Mouse (Mus musculus): Measurements from ENCODE around the gene Tmem11. TPM values are rescaled to one million over a fixed set of nuclear protein-coding genes. Genes with fewer than 3 reads are reported as not detected.
"Not testable (repeated sequence)": the region's sequence is repeated elsewhere in the genome, so short reads cannot be mapped to it uniquely, and the experiment has no call there.

The Tmem11 gene
- polyA plus RNA-seq, 1 experiment from 2014 or later = 23.4 TPM

DNA sequence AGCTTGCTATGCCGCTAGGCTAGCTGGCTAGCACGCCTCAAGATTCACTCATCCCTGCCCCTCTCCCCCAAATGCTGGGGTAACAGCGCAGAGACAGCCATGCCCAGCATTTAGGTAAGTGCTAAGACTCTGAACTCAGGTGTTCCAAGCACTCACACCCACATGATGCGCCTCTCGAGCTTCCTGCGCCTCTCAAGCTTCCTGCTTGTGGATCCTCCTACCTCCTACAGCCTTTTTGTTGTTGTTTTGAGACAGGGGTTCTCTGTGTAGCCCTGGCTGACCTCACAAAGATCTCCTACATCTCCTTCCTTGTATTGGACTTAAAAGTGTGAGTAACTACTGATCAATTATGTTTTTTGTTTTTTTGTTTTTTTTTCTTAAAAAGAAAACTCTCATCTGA, 6.0 kb downstream of the Tmem11 start:
- 75% methylated on average over 6 of the region's 6 CpGs for WGBS (ENCODE audit: insufficient replicate concordance)
- H3K9me3 ChIP-seq (replicated peaks; ENCODE audit: control insufficient read depth, low read length) = no peaks in the 10 kb centered on the region
- ATAC-seq (ENCODE audit: low read depth) = no peak
- H3K4me2 ChIP-seq (ENCODE audit: low read depth, low read length) = no peak overlapping the region
- no peaks in the 10 kb centered on the region for H3K36me3 ChIP-seq (ENCODE audit: control insufficient read depth, insufficient read depth)
- no peak overlapping the region for H3K9ac ChIP-seq (ENCODE audit: low read depth, low read length)
- no peak overlapping the region for H3K4me3 ChIP-seq (ENCODE audit: low read depth, low read length)
- H3K4me1 ChIP-seq (ENCODE audit: control insufficient read depth, low read depth, low read length) = peaks cover 39% of the 10 kb centered on the region
- H3K27me3 ChIP-seq (ENCODE audit: control insufficient read depth, insufficient read depth, low read depth, low read length) = no peaks in the 10 kb centered on the region
- no peak overlapping the region for H3K27ac ChIP-seq (ENCODE audit: low read length)

DNA sequence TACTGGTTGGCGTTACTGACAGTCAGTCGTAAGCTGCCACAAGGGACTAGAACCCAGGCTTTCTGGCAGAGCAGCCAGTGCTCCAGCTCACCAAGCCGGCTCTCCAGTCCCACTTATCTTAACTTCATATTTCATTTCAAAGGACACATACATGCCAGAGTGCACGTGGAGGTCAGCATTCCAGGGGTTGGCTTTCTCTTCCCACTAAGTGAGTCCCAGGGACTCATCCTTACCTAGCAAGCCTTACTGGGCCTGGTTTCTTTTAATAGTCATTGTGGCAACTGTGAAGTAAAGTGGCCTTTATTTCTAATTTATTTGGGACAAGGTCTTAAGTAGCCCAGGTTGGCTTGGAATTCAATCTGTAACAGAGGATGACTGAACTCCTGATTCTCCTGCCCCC, 7.7 kb downstream of the Tmem11 start:
- no peak for ATAC-seq (ENCODE audit: low read depth)
- no peak overlapping the region for H3K4me3 ChIP-seq (ENCODE audit: low read depth, low read length)
- no peaks in the 10 kb centered on the region for H3K27me3 ChIP-seq (ENCODE audit: control insufficient read depth, insufficient read depth, low read depth, low read length)
- no peaks in the 10 kb centered on the region for H3K9me3 ChIP-seq (replicated peaks; ENCODE audit: control insufficient read depth, low read length)
- 79% methylated on average over 4 of the region's 4 CpGs for WGBS (ENCODE audit: insufficient replicate concordance)
- no peak overlapping the region for H3K4me2 ChIP-seq (ENCODE audit: low read depth, low read length)
- no peak overlapping the region for H3K9ac ChIP-seq (ENCODE audit: low read depth, low read length)
- H3K4me1 ChIP-seq (ENCODE audit: control insufficient read depth, low read depth, low read length) = peaks cover 28% of the 10 kb centered on the region
- H3K27ac ChIP-seq (ENCODE audit: low read length) = no peak overlapping the region
- H3K36me3 ChIP-seq (ENCODE audit: control insufficient read depth, insufficient read depth) = no peaks in the 10 kb centered on the region

DNA sequence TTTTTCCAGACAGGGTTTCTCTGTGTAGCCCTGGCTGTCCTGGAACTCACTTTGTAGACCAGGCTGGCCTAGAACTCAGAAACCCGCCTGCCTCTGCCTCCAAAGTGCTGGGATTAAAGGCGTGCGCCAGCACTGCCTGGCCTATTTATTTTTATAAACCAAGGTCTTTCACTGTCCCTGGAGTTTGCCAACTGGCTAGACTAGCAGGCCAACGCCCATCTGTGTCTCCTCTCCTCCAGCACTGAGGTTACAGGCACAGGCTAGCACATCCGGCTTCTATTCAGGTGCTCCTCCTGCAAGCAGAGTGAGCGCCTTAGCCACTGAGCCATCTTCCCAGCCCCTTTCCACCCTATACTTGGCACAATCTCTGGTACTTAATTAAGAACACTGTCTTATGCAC, 9.6 kb downstream of the Tmem11 start:
- H3K4me3 ChIP-seq (ENCODE audit: low read depth, low read length); H3K27ac ChIP-seq (ENCODE audit: low read length); ATAC-seq (ENCODE audit: low read depth); H3K36me3 ChIP-seq (ENCODE audit: control insufficient read depth, insufficient read depth); H3K9me3 ChIP-seq (replicated peaks; ENCODE audit: control insufficient read depth, low read length); H3K4me2 ChIP-seq (ENCODE audit: low read depth, low read length); H3K27me3 ChIP-seq (ENCODE audit: control insufficient read depth, insufficient read depth, low read depth, low read length); H3K9ac ChIP-seq (ENCODE audit: low read depth, low read length): not testable (repeated sequence)
- peaks cover 13% of the 10 kb centered on the region for H3K4me1 ChIP-seq (ENCODE audit: control insufficient read depth, low read depth, low read length)
- 72% methylated on average over 6 of the region's 6 CpGs for WGBS (ENCODE audit: insufficient replicate concordance)

DNA sequence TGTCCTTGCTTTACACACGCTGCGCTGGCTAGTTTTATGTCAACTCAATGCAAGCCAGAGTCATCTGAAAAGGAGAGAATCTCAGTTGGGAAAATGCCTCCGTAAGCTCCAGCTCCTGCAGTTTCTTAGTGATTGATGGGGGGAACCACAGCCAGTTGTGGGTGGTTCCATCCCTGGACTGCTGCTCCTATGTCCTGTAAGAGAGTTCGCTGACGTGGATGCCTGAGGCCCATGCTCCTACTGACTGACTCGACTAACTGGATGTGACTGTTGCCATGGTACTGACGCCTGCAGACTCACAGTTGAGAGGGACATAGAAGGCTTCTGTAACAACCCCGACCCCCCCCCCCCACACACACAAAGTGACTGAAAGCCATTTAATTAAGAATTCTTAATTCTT, 11.2 kb downstream of the Tmem11 start:
- 70% methylated on average over 8 of the region's 8 CpGs for WGBS (ENCODE audit: insufficient replicate concordance)
- Histone ChIP-seq H3K36me3 (ENCODE audit: control insufficient read depth, insufficient read depth) (peaks cover 22% of the 10 kb centered on the region), H3K27me3 (ENCODE audit: control insufficient read depth, insufficient read depth, low read depth, low read length) (no peaks in the 10 kb centered on the region), H3K4me3 (ENCODE audit: low read depth, low read length) (no peak overlapping the region), H3K27ac (ENCODE audit: low read length) (no peak overlapping the region), H3K9ac (ENCODE audit: low read depth, low read length) (no peak overlapping the region), H3K4me1 (ENCODE audit: control insufficient read depth, low read depth, low read length) (peaks cover 3% of the 10 kb centered on the region), H3K9me3 (replicated peaks; ENCODE audit: control insufficient read depth, low read length) (no peaks in the 10 kb centered on the region), H3K4me2 (ENCODE audit: low read depth, low read length) (no peak overlapping the region)
- no peak for ATAC-seq (ENCODE audit: low read depth)

DNA sequence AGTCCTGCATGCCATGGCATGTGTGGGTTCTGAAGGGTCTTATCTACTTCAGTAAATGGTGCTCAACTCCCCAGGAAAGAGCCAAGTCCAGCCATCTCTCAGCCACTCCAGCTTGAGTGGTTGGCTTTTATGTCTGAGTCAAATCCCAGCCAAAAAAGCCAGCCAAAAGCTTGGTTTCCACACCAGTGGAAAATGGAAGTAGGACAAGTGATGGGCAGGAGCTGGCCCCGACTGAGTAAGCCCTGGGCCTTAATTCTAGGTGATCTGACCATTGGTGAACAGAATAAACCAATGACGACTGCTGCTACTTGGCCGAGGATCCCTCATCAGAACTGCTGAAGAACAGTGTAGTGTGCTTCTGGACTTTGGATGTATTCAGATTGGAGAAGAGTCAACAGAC, 11.6 kb downstream of the Tmem11 start:
- Histone ChIP-seq H3K4me2 (ENCODE audit: low read depth, low read length) (no peak overlapping the region), H3K4me3 (ENCODE audit: low read depth, low read length) (no peak overlapping the region), H3K4me1 (ENCODE audit: control insufficient read depth, low read depth, low read length) (peaks cover 3% of the 10 kb centered on the region), H3K27ac (ENCODE audit: low read length) (no peak overlapping the region), H3K9ac (ENCODE audit: low read depth, low read length) (no peak overlapping the region), H3K36me3 (ENCODE audit: control insufficient read depth, insufficient read depth) (peaks cover 25% of the 10 kb centered on the region), H3K27me3 (ENCODE audit: control insufficient read depth, insufficient read depth, low read depth, low read length) (no peaks in the 10 kb centered on the region), H3K9me3 (replicated peaks; ENCODE audit: control insufficient read depth, low read length) (no peaks in the 10 kb centered on the region)
- WGBS (ENCODE audit: insufficient replicate concordance) = 74% methylated on average over 3 of the region's 3 CpGs
- ATAC-seq (ENCODE audit: low read depth) = no peak

DNA sequence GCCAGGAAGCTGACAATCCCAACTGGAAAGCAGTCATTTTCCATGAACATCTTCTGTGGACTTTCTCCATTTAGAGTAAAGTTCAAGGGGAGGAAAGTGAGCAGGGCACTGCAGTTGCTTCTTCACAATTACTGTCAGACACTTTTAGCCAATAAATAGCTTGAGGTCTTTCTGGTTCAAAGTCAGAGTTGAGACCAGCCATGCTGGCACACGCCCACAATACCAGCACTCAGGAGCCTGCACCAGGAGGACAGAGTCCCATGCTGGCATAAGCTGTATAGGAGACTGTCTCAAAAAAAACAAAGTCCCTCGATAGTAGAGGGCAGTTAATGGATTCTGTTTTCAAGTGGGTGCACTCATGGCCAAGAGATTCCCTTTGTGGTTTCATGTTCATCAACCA, 13.1 kb downstream of the Tmem11 start:
- H3K4me3 ChIP-seq (ENCODE audit: low read depth, low read length) = no peak overlapping the region
- 58% methylated on average over 2 of the region's 2 CpGs for WGBS (ENCODE audit: insufficient replicate concordance)
- ATAC-seq (ENCODE audit: low read depth) = no peak

DNA sequence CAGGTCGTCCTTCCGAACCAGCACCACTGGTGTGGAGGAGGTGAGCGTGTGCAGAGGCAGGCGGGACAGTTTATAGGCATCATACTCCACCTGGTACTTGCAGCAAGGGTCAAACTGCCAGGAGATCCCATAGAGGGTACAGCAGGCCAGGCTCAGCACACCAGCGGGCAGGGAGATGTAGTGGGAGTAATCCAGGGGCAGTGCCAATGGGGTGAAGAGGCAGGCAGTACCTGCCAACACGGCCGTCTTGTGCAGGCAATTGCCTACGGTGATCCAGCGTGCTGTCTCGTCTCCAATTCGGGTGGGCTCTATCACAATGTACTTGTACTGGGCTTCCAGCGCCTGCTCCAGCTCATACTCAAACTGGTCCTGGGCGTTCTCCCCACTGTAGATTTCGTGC, 14.2 kb downstream of the Tmem11 start:
- no peaks in the 10 kb centered on the region for H3K27me3 ChIP-seq (ENCODE audit: control insufficient read depth, insufficient read depth, low read depth, low read length)
- H3K4me1 ChIP-seq (ENCODE audit: control insufficient read depth, low read depth, low read length) = peaks cover 3% of the 10 kb centered on the region
- no peak overlapping the region for H3K4me3 ChIP-seq (ENCODE audit: low read depth, low read length)
- H3K36me3 ChIP-seq (ENCODE audit: control insufficient read depth, insufficient read depth) = peaks cover 27% of the 10 kb centered on the region
- ATAC-seq (ENCODE audit: low read depth) = no peak
- WGBS (ENCODE audit: insufficient replicate concordance) = 88% methylated on average over 14 of the region's 14 CpGs
- no peak overlapping the region for H3K27ac ChIP-seq (ENCODE audit: low read length)
- no peak overlapping the region for H3K9ac ChIP-seq (ENCODE audit: low read depth, low read length)
- H3K4me2 ChIP-seq (ENCODE audit: low read depth, low read length) = no peak overlapping the region
- H3K9me3 ChIP-seq (replicated peaks; ENCODE audit: control insufficient read depth, low read length) = no peaks in the 10 kb centered on the region

More for the DNA sequence above, 13.1 kb downstream of the Tmem11 start:
- Histone ChIP-seq H3K4me2 (ENCODE audit: low read depth, low read length) (no peak overlapping the region), H3K9me3 (replicated peaks; ENCODE audit: control insufficient read depth, low read length) (no peaks in the 10 kb centered on the region), H3K36me3 (ENCODE audit: control insufficient read depth, insufficient read depth) (peaks cover 27% of the 10 kb centered on the region), H3K9ac (ENCODE audit: low read depth, low read length) (no peak overlapping the region), H3K27ac (ENCODE audit: low read length) (no peak overlapping the region), H3K27me3 (ENCODE audit: control insufficient read depth, insufficient read depth, low read depth, low read length) (no peaks in the 10 kb centered on the region), H3K4me1 (ENCODE audit: control insufficient read depth, low read depth, low read length) (peaks cover 3% of the 10 kb centered on the region)

DNA sequence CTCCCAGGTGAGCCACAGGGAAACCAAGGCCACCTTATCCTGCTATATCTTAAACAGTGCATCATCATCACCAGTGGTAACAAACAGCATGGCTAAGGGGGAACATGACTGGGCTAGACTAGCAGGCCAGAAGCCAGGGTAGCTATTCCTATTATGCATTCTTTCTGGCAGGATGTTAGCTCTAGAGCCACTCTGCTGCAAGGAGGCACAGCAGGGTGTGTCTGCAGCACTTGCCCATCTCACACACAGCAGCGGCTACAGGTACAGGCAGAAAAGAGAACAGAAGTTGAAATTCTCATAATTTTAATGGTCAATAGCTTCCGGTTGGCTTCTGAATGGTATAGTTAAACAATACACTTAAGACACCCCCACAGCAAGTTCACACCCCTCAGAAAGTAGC, 14.9 kb downstream of the Tmem11 start:
- Histone ChIP-seq H3K36me3 (ENCODE audit: control insufficient read depth, insufficient read depth) (peaks cover 27% of the 10 kb centered on the region), H3K4me1 (ENCODE audit: control insufficient read depth, low read depth, low read length) (peaks cover 3% of the 10 kb centered on the region), H3K27me3 (ENCODE audit: control insufficient read depth, insufficient read depth, low read depth, low read length) (no peaks in the 10 kb centered on the region), H3K27ac (ENCODE audit: low read length) (no peak overlapping the region), H3K4me3 (ENCODE audit: low read depth, low read length) (no peak overlapping the region), H3K9me3 (replicated peaks; ENCODE audit: control insufficient read depth, low read length) (no peaks in the 10 kb centered on the region), H3K4me2 (ENCODE audit: low read depth, low read length) (no peak overlapping the region), H3K9ac (ENCODE audit: low read depth, low read length) (no peak overlapping the region)
- whole genome bisulfite sequencing (ENCODE audit: insufficient replicate concordance) = 85% methylated on average over 2 of the region's 2 CpGs
- ATAC-seq (ENCODE audit: low read depth) = no peak

DNA sequence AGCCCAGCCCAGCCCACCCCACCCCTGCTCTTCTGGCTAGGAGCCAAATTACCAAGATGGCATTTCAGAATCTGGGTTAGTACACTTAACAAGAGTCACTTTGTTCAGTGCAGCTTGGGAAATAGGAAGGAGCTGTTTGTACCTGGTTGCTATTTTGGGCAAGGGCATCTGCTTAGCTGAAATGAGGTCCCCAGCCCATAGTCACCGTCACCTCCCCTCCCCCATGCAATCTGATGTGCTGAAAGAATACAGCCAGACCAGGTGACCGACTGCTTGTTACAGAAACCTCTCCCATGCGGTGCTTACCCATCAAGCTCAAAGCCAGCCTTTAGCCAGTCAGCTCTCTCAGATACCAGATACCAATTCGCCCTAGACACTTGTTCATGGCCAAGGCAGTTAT, 15.9 kb downstream of the Tmem11 start:
- no peak for ATAC-seq (ENCODE audit: low read depth)
- Histone ChIP-seq H3K4me3 (ENCODE audit: low read depth, low read length) (no peak overlapping the region), H3K27me3 (ENCODE audit: control insufficient read depth, insufficient read depth, low read depth, low read length) (no peaks in the 10 kb centered on the region), H3K27ac (ENCODE audit: low read length) (no peak overlapping the region), H3K9me3 (replicated peaks; ENCODE audit: control insufficient read depth, low read length) (no peaks in the 10 kb centered on the region), H3K36me3 (ENCODE audit: control insufficient read depth, insufficient read depth) (peaks cover 29% of the 10 kb centered on the region), H3K4me2 (ENCODE audit: low read depth, low read length) (no peak overlapping the region), H3K9ac (ENCODE audit: low read depth, low read length) (no peak overlapping the region), H3K4me1 (ENCODE audit: control insufficient read depth, low read depth, low read length) (peaks cover 3% of the 10 kb centered on the region)
- WGBS (ENCODE audit: insufficient replicate concordance) = 75% methylated on average over 4 of the region's 4 CpGs

DNA sequence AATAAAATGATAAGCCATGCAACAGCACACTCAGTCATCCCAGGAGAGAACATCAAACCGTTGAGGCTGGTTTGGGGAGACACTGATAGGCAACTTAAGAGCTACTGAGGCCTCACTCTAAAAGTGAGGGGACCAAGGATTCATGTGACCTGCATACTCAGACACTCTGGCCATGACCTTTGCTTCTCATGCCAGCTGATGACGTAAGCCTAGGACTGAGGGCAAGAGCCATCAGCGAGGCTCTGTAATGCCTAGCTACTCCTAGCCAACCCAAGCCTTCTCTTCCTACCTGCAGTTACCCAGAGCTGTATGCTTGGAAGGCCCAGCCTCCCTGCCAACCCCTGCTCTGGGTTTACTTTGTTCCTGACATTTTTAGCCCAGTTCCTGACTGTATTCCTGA, 17.1 kb downstream of the Tmem11 start:
- H3K9me3 ChIP-seq (replicated peaks; ENCODE audit: control insufficient read depth, low read length) = no peaks in the 10 kb centered on the region
- H3K9ac ChIP-seq (ENCODE audit: low read depth, low read length) = no peak overlapping the region
- H3K27me3 ChIP-seq (ENCODE audit: control insufficient read depth, insufficient read depth, low read depth, low read length) = no peaks in the 10 kb centered on the region
- no peak overlapping the region for H3K4me3 ChIP-seq (ENCODE audit: low read depth, low read length)
- no peak overlapping the region for H3K4me2 ChIP-seq (ENCODE audit: low read depth, low read length)
- 70% methylated on average over 3 of the region's 3 CpGs for WGBS (ENCODE audit: insufficient replicate concordance)
- H3K4me1 ChIP-seq (ENCODE audit: control insufficient read depth, low read depth, low read length) = no peaks in the 10 kb centered on the region
- no peak for ATAC-seq (ENCODE audit: low read depth)
- H3K36me3 ChIP-seq (ENCODE audit: control insufficient read depth, insufficient read depth) = peaks cover 29% of the 10 kb centered on the region
- no peak overlapping the region for H3K27ac ChIP-seq (ENCODE audit: low read length)

All from liver, embryonic 16.5 days (tissue).